Mouse (Mus musculus) c-Kit-positive CD71-negative TER-119-negative erythroid progenitor cells, embryonic 14.5 days (primary cell): Measurements from ENCODE around the gene Gjb4.

Experiments
- DNase-seq: peaks from one replicate; pipeline ENCODE4 v3.0.0-alpha.2; 2013; ENCODE audit warnings: low read depth

The Gjb4 gene

GRCm38 (mm10) chr4:127311561-127311960, 42.3 kb downstream of the Gjb4 start:
- no peak for DNase-seq

- DNase-seq, result no peak
Measured at GRCm38 (mm10) chr4:127306915-127307314, 47.0 kb downstream of the Gjb4 start.

GRCm38 (mm10) chr4:127303796-127304195, 50.1 kb downstream of the Gjb4 start:
- DNase-seq, result no peak
